Mouse (Mus musculus): Measurements from ENCODE around the gene Rgs18. TPM values are rescaled to one million over a fixed set of nuclear protein-coding genes. Genes with fewer than 3 reads are reported as not detected.

Gene Rgs18
- polyA plus RNA-seq, 1 experiment from 2014 or later: not detected

Other genes starting within 250 kb of the Rgs18 start
- not detected in 2 replicates for gene Rgs21, start 207.8 kb downstream of the Rgs18 start, polyA plus RNA-seq (2014; fragmentation: Nextera tagmentation; extraction: Ambion mirVana)

Data from neural tube, embryonic 14.5 days (tissue).